Mouse (Mus musculus) kidney, adult 11 months (tissue): ENCODE results near the gene Enpp3.

Experiments used
- DNase-seq: peaks from one replicate; pipeline ENCODE4 v3.0.0; 2022

Gene Enpp3

GRCm38 (mm10) chr10:24763257-24763656 lies 79.4 kb downstream of the Enpp3 start:
- no peak for DNase-seq

GRCm38 (mm10) chr10:24758326-24758915 lies 84.2 kb downstream of the Enpp3 start:
- DNase-seq = no peak

DNA sequence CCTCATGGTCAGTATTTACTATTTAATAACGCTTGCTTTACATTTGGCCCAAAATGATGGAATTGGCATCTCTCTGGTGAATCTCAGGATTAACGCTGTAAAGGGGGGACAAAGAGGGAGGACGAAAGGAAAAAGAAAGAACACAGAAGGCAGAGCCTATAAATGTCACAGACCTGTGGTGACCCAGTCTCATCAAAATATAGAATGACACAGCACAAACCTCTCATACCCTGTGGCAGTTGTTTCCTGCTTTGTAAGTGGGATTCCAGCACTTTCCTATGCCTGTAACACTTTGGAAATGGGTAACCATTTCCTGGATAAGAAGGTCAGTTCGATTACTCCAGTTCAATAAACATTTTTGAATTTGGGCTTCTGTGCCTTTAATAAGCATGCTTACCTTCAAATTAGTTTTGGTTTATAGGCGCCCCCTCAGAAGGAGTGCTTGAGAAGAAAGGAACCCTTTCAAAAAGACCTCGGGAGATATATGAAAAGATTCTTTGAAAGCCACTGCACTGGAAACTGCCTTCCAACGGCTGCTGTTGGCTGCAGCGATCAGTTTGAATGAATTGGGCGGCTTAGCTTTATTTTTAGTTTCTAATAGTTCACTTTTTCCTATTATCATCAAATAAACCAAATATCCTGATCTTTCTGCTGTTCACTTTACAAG lies 87.6 kb downstream of the Enpp3 start:
- no peak for DNase-seq

DNA sequence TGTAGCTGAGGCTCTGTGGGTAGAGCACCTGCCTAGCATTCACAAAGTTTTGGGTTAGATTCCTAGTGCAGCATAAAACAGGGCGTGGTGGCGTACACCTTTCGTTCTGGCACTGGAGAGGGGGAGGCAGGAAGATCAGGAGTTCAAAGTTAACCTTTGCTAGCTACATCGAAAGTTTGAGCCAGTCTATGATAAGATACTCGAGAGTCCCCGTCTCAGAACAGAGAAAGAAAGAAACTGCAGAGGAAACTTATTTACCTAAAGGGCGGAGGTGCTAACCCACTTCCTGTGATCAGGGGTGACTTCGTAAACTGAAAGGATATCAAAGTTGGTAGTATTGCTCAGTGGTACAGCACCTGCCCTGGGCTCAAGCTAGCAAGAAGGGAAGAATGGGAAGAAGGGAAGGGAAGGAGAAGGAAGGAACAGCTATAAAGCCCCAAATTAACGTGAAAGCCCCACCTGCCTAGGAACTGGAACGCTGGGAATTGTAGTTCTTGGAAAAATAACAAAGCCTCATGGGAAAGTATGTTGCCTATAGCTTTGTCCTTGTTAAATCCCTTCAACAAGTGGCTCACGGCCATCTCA lies 88.3 kb downstream of the Enpp3 start:
- no peak for DNase-seq

DNA sequence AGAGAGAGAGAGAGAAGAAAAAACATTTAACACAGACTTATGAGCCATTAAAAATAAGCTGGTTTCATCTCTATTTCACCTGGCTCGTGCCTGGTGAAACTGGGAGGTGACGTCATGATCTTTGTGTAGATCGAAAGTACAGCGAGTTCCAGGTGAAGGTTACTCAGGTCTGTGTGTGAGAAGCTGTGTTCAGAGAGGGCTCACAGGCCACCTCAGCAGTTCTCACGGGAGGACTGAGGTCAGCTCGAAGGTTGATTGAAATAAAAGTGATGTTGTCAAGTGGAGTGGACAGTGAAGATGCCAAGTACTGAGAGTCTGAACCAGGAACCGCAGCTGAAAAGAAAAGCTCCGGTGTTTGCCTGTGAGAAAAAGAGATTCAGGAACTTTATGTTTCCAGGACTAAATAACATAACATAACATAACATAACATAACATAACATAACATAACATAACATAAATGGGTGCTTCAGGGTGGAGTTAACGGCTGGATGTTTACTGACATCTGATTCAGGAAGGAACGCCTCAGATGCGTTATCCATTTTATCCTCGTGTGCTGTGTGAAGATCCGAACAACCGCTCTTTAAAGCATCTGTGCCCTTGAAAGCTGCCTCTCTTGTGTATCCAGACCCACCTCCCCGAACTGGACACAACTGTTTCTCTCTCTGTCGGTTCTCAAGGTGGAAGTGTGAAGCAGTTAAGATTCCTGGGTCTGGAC lies 88.9 kb downstream of the Enpp3 start:
- peak; percentile 8 for DNase-seq

- no peak for DNase-seq
Observed at GRCm38 (mm10) chr10:24742950-24743487, 99.6 kb downstream of the Enpp3 start.

GRCm38 (mm10) chr10:24741229-24742198 lies 101.1 kb downstream of the Enpp3 start:
- no peak for DNase-seq

- no peak for DNase-seq
Observed at GRCm38 (mm10) chr10:24739171-24739570, 103.5 kb downstream of the Enpp3 start.

DNA sequence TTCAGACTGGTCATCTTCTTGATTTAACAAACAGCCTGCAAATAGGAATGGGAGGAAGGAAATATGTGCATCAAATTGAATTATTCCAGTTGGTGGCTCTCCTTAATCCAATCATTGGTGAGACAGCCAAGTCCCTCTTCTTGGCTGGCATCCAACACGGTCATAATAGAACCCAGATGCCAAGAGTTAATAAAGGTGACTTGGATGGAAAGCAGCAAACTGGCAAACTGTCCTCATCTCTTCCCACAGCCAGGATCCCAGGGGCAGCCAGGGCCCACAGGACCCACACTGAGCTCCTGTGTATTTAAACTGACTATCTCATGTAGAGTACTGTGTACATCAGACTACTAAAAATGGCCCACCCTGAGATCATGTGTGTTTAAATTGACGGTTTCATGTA lies 104.2 kb downstream of the Enpp3 start:
- DNase-seq = no peak

DNA sequence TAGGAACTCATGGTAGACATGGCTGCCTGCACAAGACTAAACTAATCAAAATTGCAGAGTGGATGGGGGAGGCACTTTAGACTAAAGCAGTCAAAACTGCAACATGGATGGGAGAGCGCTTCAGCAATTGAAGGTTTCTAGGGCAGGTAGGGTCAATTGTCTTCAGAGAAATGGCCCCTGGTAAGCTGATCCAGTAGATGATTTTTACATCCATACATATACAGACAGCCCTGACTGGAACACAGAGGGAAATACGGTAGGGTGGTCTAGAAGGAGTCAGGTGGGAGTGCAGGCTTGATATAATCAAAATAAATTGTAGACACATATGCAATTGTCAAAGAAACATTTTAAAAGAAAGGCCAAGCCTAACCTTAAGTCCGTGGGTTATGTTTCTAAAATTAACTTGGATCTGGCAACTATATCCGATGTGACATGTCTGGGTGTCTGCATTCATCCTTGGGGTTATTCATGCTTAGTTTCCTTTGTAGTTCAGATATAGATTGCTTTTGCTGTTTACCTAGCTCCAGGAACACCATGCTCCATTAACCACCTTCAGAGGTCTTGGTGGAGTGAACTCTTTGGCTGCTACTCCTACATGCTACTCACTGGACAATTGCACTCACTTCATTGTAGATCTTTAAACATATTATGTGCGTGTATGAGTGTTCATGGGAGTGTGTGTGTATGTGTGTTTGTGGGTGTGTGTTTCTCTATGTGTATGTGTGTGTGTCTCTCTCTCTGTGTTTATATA lies 107.4 kb downstream of the Enpp3 start:
- DNase-seq = no peak

DNA sequence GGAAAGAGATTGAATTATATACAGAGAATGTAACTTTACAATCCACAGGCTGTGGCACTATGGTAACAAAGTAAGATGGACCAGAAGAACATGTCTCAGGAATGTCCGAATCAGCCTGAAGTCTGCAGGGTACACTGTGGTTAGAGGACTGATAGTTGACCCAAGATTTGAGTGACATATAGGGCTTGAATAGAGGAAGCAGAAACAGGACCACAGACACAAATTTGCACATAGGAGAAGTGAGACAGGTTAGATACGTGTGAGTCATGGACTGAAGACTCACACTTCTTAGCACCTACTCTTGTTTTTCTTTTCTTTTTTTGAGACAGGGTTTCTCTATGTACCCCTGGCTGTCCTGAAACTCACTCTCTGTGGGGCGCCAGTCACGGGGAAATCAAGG lies 115.1 kb downstream of the Enpp3 start:
- no peak for DNase-seq

- DNase-seq = no peak
Observed at GRCm38 (mm10) chr10:24725197-24725596, 117.4 kb downstream of the Enpp3 start.
